Mouse (Mus musculus): ENCODE measurements around the gene Gsg1l2. TPM values are rescaled to one million over a fixed set of nuclear protein-coding genes. Genes with fewer than 3 reads are reported as not detected.

Gene Gsg1l2
- polyA plus RNA-seq (2012; rRNA removed): 0.06 TPM in 1 of 2 replicates, not detected in the other

DNA sequence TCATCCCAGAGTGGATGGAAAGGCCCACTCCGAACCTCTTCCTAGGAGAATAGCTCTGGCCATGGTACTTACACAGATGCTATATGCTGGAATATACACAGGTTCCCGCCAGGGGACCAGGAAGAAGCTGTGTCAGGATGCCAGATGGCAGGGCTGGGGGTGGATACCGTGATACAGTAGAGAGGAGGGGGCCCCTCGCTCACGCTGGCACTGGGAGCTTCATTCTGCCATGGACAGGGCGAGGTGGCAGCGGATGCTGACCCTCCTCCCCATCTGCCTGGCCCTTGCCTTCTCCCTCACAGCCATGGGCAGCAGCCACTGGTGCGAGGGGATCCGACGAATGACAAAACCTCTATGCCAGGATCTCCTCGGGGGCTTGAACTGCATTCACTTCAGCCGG is at the start of gene Gsg1l2:
Gene Gsg1l2, plus strand, starts transcription at position 230 of the 400 bp plus-strand sequence.

GRCm38 (mm10) chr11:67771053-67771452 is 3.4 kb upstream of the Gsg1l2 start, which contains the start of gene Glp2r:
Gene Glp2r (minus strand): TSS chr11:67771153.

DNA sequence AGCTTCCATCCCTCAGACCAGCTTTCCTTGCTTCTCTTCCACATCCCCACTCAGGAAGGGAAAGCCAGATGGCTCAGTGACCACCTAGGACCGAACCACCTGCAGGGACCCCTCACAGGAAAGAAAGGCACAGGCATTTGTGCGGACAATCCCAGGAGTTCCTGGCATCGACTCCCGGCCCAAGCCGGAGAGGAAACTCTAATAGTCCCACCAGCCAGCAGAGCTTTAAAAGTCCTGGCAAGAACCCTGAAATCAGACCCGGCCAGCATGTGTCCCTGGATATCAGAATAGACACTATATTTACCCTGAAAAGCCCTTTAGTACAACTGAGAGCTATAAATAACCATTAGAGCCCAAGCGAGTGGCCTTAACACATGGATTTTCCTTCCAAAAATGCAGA is 23.5 kb downstream of the Gsg1l2 start, which contains the start of gene Dhrs7c:
Gene Dhrs7c, plus strand, starts transcription at position 257 of the 400 bp plus-strand sequence.

Other genes starting within 250 kb of the Gsg1l2 start
- 0.18 and 0.20 TPM in 2 replicates for gene Rcvrn, start 79.3 kb upstream of the Gsg1l2 start, polyA plus RNA-seq (2012; rRNA removed)
- gene Glp2r, start 3.5 kb upstream of the Gsg1l2 start, polyA plus RNA-seq (2012; rRNA removed): 0.01 and 0.04 TPM in 2 replicates
- 2.0 TPM in 1 of 2 replicates, not detected in the other for gene Dhrs7c, start 23.6 kb downstream of the Gsg1l2 start, polyA plus RNA-seq (2012; rRNA removed)
- gene Usp43, start 147.5 kb downstream of the Gsg1l2 start, polyA plus RNA-seq (2012; rRNA removed): 1.1 and 1.2 TPM in 2 replicates
- 2.5 TPM in 2 replicates for gene Cfap52, start 191.0 kb downstream of the Gsg1l2 start, polyA plus RNA-seq (2012; rRNA removed)
- 28.3 and 30.5 TPM in 2 replicates for gene Stx8, start 191.6 kb downstream of the Gsg1l2 start, polyA plus RNA-seq (2012; rRNA removed)